Mouse (Mus musculus) CD8-positive naive resting alpha-beta T cell, adult 2 months (primary cell): ENCODE measurements around the gene Sh3kbp1.

ENCODE experiments used
- DNase-seq, 2 experiments: peaks; one replicate each; pipeline ENCODE4 v3.0.0; 2022; ENCODE audit warnings: low read depth in 2 of 2, low spot score in 2 of 2

Gene Sh3kbp1

GRCm38 (mm10) chrX:159911613-159912012 is 284.5 kb downstream of the Sh3kbp1 start:
- DNase-seq = no peak

GRCm38 (mm10) chrX:159912061-159912460 is 285.0 kb downstream of the Sh3kbp1 start:
- DNase-seq = no peak

- no peak for DNase-seq
Observed at GRCm38 (mm10) chrX:159913489-159913888, 286.4 kb downstream of the Sh3kbp1 start.

GRCm38 (mm10) chrX:159915125-159915524 is 288.1 kb downstream of the Sh3kbp1 start:
- DNase-seq = no peak

- no peak for DNase-seq
Observed at GRCm38 (mm10) chrX:159924759-159925158, 297.7 kb downstream of the Sh3kbp1 start.

GRCm38 (mm10) chrX:159928165-159928564 is 301.1 kb downstream of the Sh3kbp1 start:
- DNase-seq = no peak

GRCm38 (mm10) chrX:159928834-159929233 is 301.8 kb downstream of the Sh3kbp1 start:
- no peak for DNase-seq

- no peak for DNase-seq
Observed at GRCm38 (mm10) chrX:159932027-159932426, 305.0 kb downstream of the Sh3kbp1 start.

GRCm38 (mm10) chrX:159942569-159942968 is 315.5 kb downstream of the Sh3kbp1 start:
- no peak for DNase-seq

- no peak for DNase-seq
Observed at GRCm38 (mm10) chrX:159943586-159943985, 316.5 kb downstream of the Sh3kbp1 start.

GRCm38 (mm10) chrX:159953546-159954429 is 326.7 kb downstream of the Sh3kbp1 start:
- no peak for DNase-seq

- no peak for DNase-seq
Observed at GRCm38 (mm10) chrX:159954430-159954779, 327.3 kb downstream of the Sh3kbp1 start.

- no peak for DNase-seq
Observed at GRCm38 (mm10) chrX:159955433-159955832, 328.4 kb downstream of the Sh3kbp1 start.

GRCm38 (mm10) chrX:159961385-159961784 is 334.3 kb downstream of the Sh3kbp1 start:
- no peak for DNase-seq

- DNase-seq = peak; percentile 6 to 43
Observed at GRCm38 (mm10) chrX:159963273-159963672, 336.2 kb downstream of the Sh3kbp1 start.

- no peak for DNase-seq
Observed at GRCm38 (mm10) chrX:159963925-159964324, 336.9 kb downstream of the Sh3kbp1 start.

GRCm38 (mm10) chrX:159969025-159969424 is 342.0 kb downstream of the Sh3kbp1 start:
- DNase-seq = no peak

- DNase-seq = no peak
Observed at GRCm38 (mm10) chrX:159971091-159971779, 344.2 kb downstream of the Sh3kbp1 start.

- DNase-seq = peak in 1 of 2 experiments; percentile 9
Observed at GRCm38 (mm10) chrX:159973730-159974129, 346.7 kb downstream of the Sh3kbp1 start.

GRCm38 (mm10) chrX:159976243-159976642 is 349.2 kb downstream of the Sh3kbp1 start:
- no peak for DNase-seq

- DNase-seq = peak; percentile 61 to 64
Observed at GRCm38 (mm10) chrX:159988002-159988960, 361.2 kb downstream of the Sh3kbp1 start, which contains the start of gene Map3k15. Gene Map3k15 (plus strand): TSS chrX:159988433.
